Comparison of ENCODE assay signal across 9 mouse cellular contexts in the genomic region with DNA sequence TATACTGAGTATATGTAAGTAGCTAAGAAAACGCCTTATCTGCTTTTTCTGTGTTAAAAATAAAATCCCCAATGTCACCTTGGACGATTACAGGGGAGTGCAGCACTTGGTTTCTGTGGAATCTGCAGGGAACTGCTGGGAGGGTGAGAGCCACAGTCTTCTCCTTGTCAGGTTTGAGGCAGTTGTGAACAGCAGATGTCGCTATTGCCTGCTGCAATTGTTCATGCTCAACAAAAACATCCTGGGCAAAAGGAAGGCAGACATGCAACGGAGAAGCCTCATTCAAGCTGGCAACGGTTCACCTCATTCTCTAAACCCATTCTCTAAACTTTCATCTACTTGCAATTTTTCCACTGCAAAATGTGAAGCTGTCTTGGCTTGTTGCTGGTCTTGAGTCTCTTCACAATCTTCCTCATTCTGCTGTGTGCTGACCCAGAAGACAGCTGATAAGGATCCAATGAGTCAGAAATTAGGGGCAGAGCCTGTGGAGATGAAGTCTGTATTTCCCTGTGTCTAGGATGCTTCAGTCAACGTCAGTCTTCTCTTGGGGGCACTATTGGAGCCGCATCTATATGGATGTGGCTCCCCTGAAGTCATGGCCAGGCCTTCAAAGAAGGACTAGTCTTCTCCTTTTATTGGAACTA.
A peak's percentile ranks its signal among the peaks of the same experiment; 100 is the strongest.
DNase-seq lines count a peak whose midpoint lies in the region; ATAC-seq and TF ChIP-seq lines count a peak whose summit lies in the region.
"Had no signal": no experiment of that assay in that cellular context is flagged by ENCODE, and none has a peak within 500 bp of the region (broad histone marks: within the 10 kb centered on the region; RNA-seq: fewer than 3 reads in every experiment).

No protein-coding gene starts in this region.

- 11% methylated on average over 7 of the region's 7 CpGs for WGBS in liver, embryonic 12.5 days (ENCODE audit: insufficient replicate concordance)
- 10% methylated on average over 7 of the region's 7 CpGs for WGBS in intestine, postnatal 0 days
- 10% methylated on average over 7 of the region's 7 CpGs for WGBS in midbrain, embryonic 14.5 days

- H3K27me3 ChIP-seq in liver, embryonic 12.5 days (replicated peaks): 0 out of 2 replicates have a peak, but pooled peaks cover 4% of the 10 kb centered on the region
- no peaks in the 10 kb centered on the region for H3K27me3 ChIP-seq in intestine, postnatal 0 days (replicated peaks; ENCODE audit: control insufficient read depth, insufficient read depth, low read length)
- no peaks in the 10 kb centered on the region for H3K27me3 ChIP-seq in midbrain, embryonic 14.5 days (ENCODE audit: control insufficient read depth, insufficient read depth, low read length)

- no peak for ATAC-seq in liver, embryonic 12.5 days
- peak; percentile 83 for ATAC-seq in common myeloid progenitor, adult 5-6 weeks (replicated peaks; ENCODE audit: low read depth, poor library complexity, severe bottlenecking)
- peak; percentile 58 for ATAC-seq in granulocyte monocyte progenitor cell, adult 5-6 weeks (replicated peaks; ENCODE audit: poor library complexity, severe bottlenecking)
- peak; percentile 51 for ATAC-seq in intestine, postnatal 0 days
- no peak for ATAC-seq in midbrain, embryonic 14.5 days (ENCODE audit: low FRiP score, low TSS enrichment)

- peak; percentile 93 for TF ChIP-seq CTCF in intestine, postnatal 0 days (IDR thresholded peaks at IDR 0.05; ENCODE audit: low read depth)

- H3K4me2 ChIP-seq in liver, embryonic 12.5 days: no peak overlapping the region
- no peak overlapping the region for H3K4me2 ChIP-seq in intestine, postnatal 0 days (replicated peaks; ENCODE audit: low read depth)
- H3K4me2 ChIP-seq in midbrain, embryonic 14.5 days (ENCODE audit: low read length): no peak overlapping the region

- H3K27ac ChIP-seq in liver, embryonic 12.5 days: no peak overlapping the region
- H3K27ac ChIP-seq in intestine, postnatal 0 days (ENCODE audit: low read depth, low read length): no peak overlapping the region
- H3K27ac ChIP-seq in midbrain, embryonic 14.5 days (replicated peaks; ENCODE audit: low read depth, low read length): no peak overlapping the region

- H3K9ac ChIP-seq in liver, embryonic 12.5 days: no peak overlapping the region
- no peak overlapping the region for H3K9ac ChIP-seq in intestine, postnatal 0 days (ENCODE audit: low read depth, low read length)
- H3K9ac ChIP-seq in midbrain, embryonic 14.5 days (replicated peaks; ENCODE audit: low read length): no peak overlapping the region

- H3K36me3 ChIP-seq in liver, embryonic 12.5 days: no peaks in the 10 kb centered on the region
- H3K36me3 ChIP-seq in intestine, postnatal 0 days (ENCODE audit: control insufficient read depth, insufficient read depth): no peaks in the 10 kb centered on the region
- H3K36me3 ChIP-seq in midbrain, embryonic 14.5 days (ENCODE audit: control insufficient read depth, insufficient read depth, low read length): no peaks in the 10 kb centered on the region
- H3K36me3 ChIP-seq: G1E had no signal

- intact Hi-C loops in left cerebral cortex, postnatal 10 days (cut with DNase I): loop anchor here (2.0 to 5.0 kb wide), 2 partner anchors 184 to 365 kb away; no protein-coding TSS in a partner anchor

- H3K9me3 ChIP-seq in liver, embryonic 12.5 days (replicated peaks): no peaks in the 10 kb centered on the region
- no peaks in the 10 kb centered on the region for H3K9me3 ChIP-seq in intestine, postnatal 0 days (ENCODE audit: control insufficient read depth)
- no peaks in the 10 kb centered on the region for H3K9me3 ChIP-seq in midbrain, embryonic 14.5 days (ENCODE audit: control insufficient read depth, low read length)

- no peak overlapping the region for H3K4me3 ChIP-seq in liver, embryonic 12.5 days
- no peak overlapping the region for H3K4me3 ChIP-seq in intestine, postnatal 0 days (ENCODE audit: low read depth, low read length)
- no peak overlapping the region for H3K4me3 ChIP-seq in midbrain, embryonic 14.5 days (replicated peaks; ENCODE audit: low read depth, low read length)

- DNase-seq in liver: peak; percentile 49
- DNase-seq in left cerebral cortex, postnatal 10 days (ENCODE audit: extremely low spot score in 1 of 2, low spot score in 2 of 2): peak; percentile 82 to 84
- peak; percentile 94 for DNase-seq in midbrain, embryonic 14.5 days
- peak; percentile 34 to 65 for DNase-seq in spleen, postnatal 10 days (ENCODE audit: low spot score in 2 of 2)

- H3K4me1 ChIP-seq in liver, embryonic 12.5 days: no peaks in the 10 kb centered on the region
- no peaks in the 10 kb centered on the region; the same call in none of the 2 replicates for H3K4me1 ChIP-seq in intestine, postnatal 0 days (replicated peaks; ENCODE audit: control insufficient read depth, insufficient read depth, low read length)
- no peaks in the 10 kb centered on the region for H3K4me1 ChIP-seq in midbrain, embryonic 14.5 days (ENCODE audit: control insufficient read depth, insufficient read depth, low read length)

Comparison
In these comparisons a context has a peak if more than half of its experiments do, and no peak if none do; other contexts are left out.
1. ATAC-seq: peak in common myeloid progenitor, adult 5-6 weeks (single experiment), granulocyte monocyte progenitor cell, adult 5-6 weeks (single experiment) and intestine, postnatal 0 days (single experiment); none in liver, embryonic 12.5 days (single experiment) and midbrain, embryonic 14.5 days (single experiment).
2. Peak in every context shown above with its lines, with median percentiles within 50 percentile points of each other: DNase-seq.